Mouse (Mus musculus): ENCODE data around the gene Zmynd11. TPM values are rescaled to one million over a fixed set of nuclear protein-coding genes. Genes with fewer than 3 reads are reported as not detected.
A peak's percentile ranks its signal among the peaks of the same experiment; 100 is the strongest.

The Zmynd11 gene
- polyA plus RNA-seq, 1 experiment from 2014 or later, result 163 TPM

GRCm38 (mm10) chr13:9684153-9684923 is 80.8 kb downstream of the Zmynd11 start:
- Histone ChIP-seq H3K27me3 (ENCODE audit: insufficient read depth, low read length) (no peaks in the 10 kb centered on the region), H3K9me3 (ENCODE audit: low read depth, low read length) (no peaks in the 10 kb centered on the region), H3K4me1 (ENCODE audit: insufficient read depth) (no peaks in the 10 kb centered on the region), H3K36me3 (ENCODE audit: insufficient read depth) (peaks cover 78% of the 10 kb centered on the region), H3K9ac (no peak overlapping the region), H3K4me2 (no peak overlapping the region), H3K27ac (ENCODE audit: low read depth) (no peak overlapping the region), H3K4me3 (ENCODE audit: low read depth, low read length) (no peak overlapping the region)
- DNase-seq (no peak), ATAC-seq (ENCODE audit: insufficient read depth) (no peak)
- TF ChIP-seq CTCF (IDR thresholded peaks at IDR 0.05; ENCODE audit: low read depth), result no peak
- 92% methylated on average over 11 of the region's 11 CpGs for WGBS

- H3K4me2 ChIP-seq, result no peak overlapping the region
- no peak for TF ChIP-seq CTCF (IDR thresholded peaks at IDR 0.05; ENCODE audit: low read depth)
- ATAC-seq (ENCODE audit: insufficient read depth) (no peak), DNase-seq (no peak)
- no peak overlapping the region for H3K9ac ChIP-seq
- 87% methylated on average over 4 of the region's 4 CpGs for WGBS
- no peaks in the 10 kb centered on the region for H3K9me3 ChIP-seq (ENCODE audit: low read depth, low read length)
- no peak overlapping the region for H3K4me3 ChIP-seq (ENCODE audit: low read depth, low read length)
- H3K27me3 ChIP-seq (ENCODE audit: insufficient read depth, low read length), result no peaks in the 10 kb centered on the region
- H3K4me1 ChIP-seq (ENCODE audit: insufficient read depth), result no peaks in the 10 kb centered on the region
- H3K27ac ChIP-seq (ENCODE audit: low read depth), result no peak overlapping the region
- H3K36me3 ChIP-seq (ENCODE audit: insufficient read depth), result peaks cover 68% of the 10 kb centered on the region
Measured at GRCm38 (mm10) chr13:9683280-9683679, 81.8 kb downstream of the Zmynd11 start.

- Histone ChIP-seq H3K27me3 (ENCODE audit: insufficient read depth, low read length) (no peaks in the 10 kb centered on the region), H3K36me3 (ENCODE audit: insufficient read depth) (peaks cover 50% of the 10 kb centered on the region), H3K9ac (no peak overlapping the region), H3K4me2 (no peak overlapping the region), H3K4me3 (ENCODE audit: low read depth, low read length) (no peak overlapping the region), H3K4me1 (ENCODE audit: insufficient read depth) (no peaks in the 10 kb centered on the region), H3K27ac (ENCODE audit: low read depth) (no peak overlapping the region), H3K9me3 (ENCODE audit: low read depth, low read length) (no peaks in the 10 kb centered on the region)
- ATAC-seq (ENCODE audit: insufficient read depth), result no peak
- WGBS, result 94% methylated on average over 3 of the region's 3 CpGs
- no peak for DNase-seq
- no peak for TF ChIP-seq CTCF (IDR thresholded peaks at IDR 0.05; ENCODE audit: low read depth)
Measured at GRCm38 (mm10) chr13:9681492-9681891, 83.6 kb downstream of the Zmynd11 start.

- H3K4me2 ChIP-seq, result no peak overlapping the region
- H3K4me3 ChIP-seq (ENCODE audit: low read depth, low read length), result no peak overlapping the region
- H3K4me1 ChIP-seq (ENCODE audit: insufficient read depth), result no peaks in the 10 kb centered on the region
- TF ChIP-seq CTCF (IDR thresholded peaks at IDR 0.05; ENCODE audit: low read depth), result no peak
- no peaks in the 10 kb centered on the region for H3K27me3 ChIP-seq (ENCODE audit: insufficient read depth, low read length)
- no peaks in the 10 kb centered on the region; the same call in 1 of the 2 replicates for H3K9me3 ChIP-seq (ENCODE audit: low read depth, low read length)
- WGBS, result 95% methylated on average over 1 of the region's 1 CpGs
- H3K36me3 ChIP-seq (ENCODE audit: insufficient read depth), result no peaks in the 10 kb centered on the region
- ATAC-seq (ENCODE audit: insufficient read depth) (no peak), DNase-seq (no peak)
- H3K9ac ChIP-seq, result no peak overlapping the region
- H3K27ac ChIP-seq (ENCODE audit: low read depth), result no peak overlapping the region
Measured at GRCm38 (mm10) chr13:9674126-9674525, 91.0 kb downstream of the Zmynd11 start.

GRCm38 (mm10) chr13:9669246-9669645 is 95.9 kb downstream of the Zmynd11 start:
- H3K4me2 ChIP-seq, result no peak overlapping the region
- no peaks in the 10 kb centered on the region for H3K4me1 ChIP-seq (ENCODE audit: insufficient read depth)
- H3K4me3 ChIP-seq (ENCODE audit: low read depth, low read length), result no peak overlapping the region
- peaks cover 8% of the 10 kb centered on the region; the same call in 1 of the 2 replicates for H3K36me3 ChIP-seq (ENCODE audit: insufficient read depth)
- no peaks in the 10 kb centered on the region for H3K27me3 ChIP-seq (ENCODE audit: insufficient read depth, low read length)
- DNase-seq, result no peak
- no peak for TF ChIP-seq CTCF (IDR thresholded peaks at IDR 0.05; ENCODE audit: low read depth)
- no peak overlapping the region for H3K9ac ChIP-seq
- H3K9me3 ChIP-seq (ENCODE audit: low read depth, low read length), result no peaks in the 10 kb centered on the region
- 89% methylated on average over 5 of the region's 5 CpGs for WGBS
- no peak for ATAC-seq (ENCODE audit: insufficient read depth)
- no peak overlapping the region for H3K27ac ChIP-seq (ENCODE audit: low read depth)

- peak; percentile 87 for ATAC-seq (ENCODE audit: insufficient read depth)
- H3K9ac ChIP-seq, result no peak overlapping the region
Measured at GRCm38 (mm10) chr13:9667954-9668496, 97.1 kb downstream of the Zmynd11 start.

GRCm38 (mm10) chr13:9663593-9663992 is 101.5 kb downstream of the Zmynd11 start:
- TF ChIP-seq CTCF (IDR thresholded peaks at IDR 0.05; ENCODE audit: low read depth), result no peak
- Histone ChIP-seq H3K36me3 (ENCODE audit: insufficient read depth) (peaks cover 25% of the 10 kb centered on the region), H3K27me3 (ENCODE audit: insufficient read depth, low read length) (no peaks in the 10 kb centered on the region), H3K4me1 (ENCODE audit: insufficient read depth) (no peaks in the 10 kb centered on the region), H3K4me2 (no peak overlapping the region), H3K9ac (no peak overlapping the region), H3K27ac (ENCODE audit: low read depth) (no peak overlapping the region), H3K4me3 (ENCODE audit: low read depth, low read length) (no peak overlapping the region), H3K9me3 (ENCODE audit: low read depth, low read length) (no peaks in the 10 kb centered on the region)
- DNase-seq (no peak), ATAC-seq (ENCODE audit: insufficient read depth) (no peak)
- WGBS, result 88% methylated on average over 1 of the region's 1 CpGs

More at GRCm38 (mm10) chr13:9667954-9668496, 97.1 kb downstream of the Zmynd11 start:
- no peaks in the 10 kb centered on the region for H3K9me3 ChIP-seq (ENCODE audit: low read depth, low read length)
- no peaks in the 10 kb centered on the region for H3K27me3 ChIP-seq (ENCODE audit: insufficient read depth, low read length)
- no peak overlapping the region for H3K27ac ChIP-seq (ENCODE audit: low read depth)
- H3K4me1 ChIP-seq (ENCODE audit: insufficient read depth), result no peaks in the 10 kb centered on the region
- no peak overlapping the region for H3K4me3 ChIP-seq (ENCODE audit: low read depth, low read length)
- 47% methylated on average over 7 of the region's 7 CpGs for WGBS
- peaks cover 12% of the 10 kb centered on the region; the same call in 1 of the 2 replicates for H3K36me3 ChIP-seq (ENCODE audit: insufficient read depth)
- TF ChIP-seq CTCF (IDR thresholded peaks at IDR 0.05; ENCODE audit: low read depth), result no peak
- H3K4me2 ChIP-seq, result no peak overlapping the region
- peak; percentile 80 for DNase-seq
